Mouse (Mus musculus): ENCODE measurements at regions not wholly inside any gene's neighbourhood (a gene's known extent, or its start where the extent isn't known, plus 50 kb on each side); places are given as distances from the start of the nearest gene placed in this dataset.
"Not testable (repeated sequence)": the region's sequence is repeated elsewhere in the genome, so short reads cannot be mapped to it uniquely, and the experiment has no call there.

GRCm38 (mm10) chr14:53729877-53730276 is 524.0 kb downstream of the Dad1 start:
- not testable (repeated sequence) for TF ChIP-seq POLR2A, CTCF (IDR thresholded peaks at IDR 0.05; ENCODE audit: extremely low read depth, insufficient read depth, low read length)
